Mouse (Mus musculus): ENCODE data around the gene Gdap1l1. TPM values are rescaled to one million over a fixed set of nuclear protein-coding genes. Genes with fewer than 3 reads are reported as not detected.
"Not testable (repeated sequence)": the region's sequence is repeated elsewhere in the genome, so short reads cannot be mapped to it uniquely, and the experiment has no call there.

Gdap1l1 gene
- total RNA-seq, 2 experiments from 2014 or later: not detected

- DNase-seq; intact Hi-C loops (cut with DNase I): not testable (repeated sequence)
Measured at GRCm38 (mm10) chr2:163461307-163461706, 23.0 kb downstream of the Gdap1l1 start.

DNA sequence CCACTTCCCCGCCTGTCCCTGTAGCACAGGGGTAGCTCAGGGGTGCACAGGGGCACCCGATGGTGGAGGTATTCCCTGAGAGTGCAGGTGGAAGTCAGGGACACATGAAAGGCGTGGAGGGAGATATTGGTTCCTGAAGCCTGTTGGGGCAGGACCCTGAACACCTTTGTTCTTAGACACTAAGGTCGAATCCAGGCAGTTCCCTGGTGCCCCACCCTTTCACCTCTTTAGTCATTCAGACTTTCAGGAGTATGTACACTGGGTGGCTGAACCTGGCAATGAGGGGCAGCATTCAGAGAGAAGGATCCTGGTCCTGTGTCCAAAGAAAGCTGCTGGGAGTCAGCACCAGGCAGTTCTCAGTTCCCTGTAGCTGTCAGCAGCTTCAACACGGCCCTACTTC lies 24.1 kb downstream of the Gdap1l1 start:
- intact Hi-C loops (cut with DNase I): no loop called here
- no peak for DNase-seq

GRCm38 (mm10) chr2:163462801-163463200 lies 24.5 kb downstream of the Gdap1l1 start:
- intact Hi-C loops (cut with DNase I): no loop called here
- no peak for DNase-seq

- no peak for DNase-seq
- intact Hi-C loops (cut with DNase I): no loop called here
Measured at GRCm38 (mm10) chr2:163463251-163463769, 25.0 kb downstream of the Gdap1l1 start.

DNA sequence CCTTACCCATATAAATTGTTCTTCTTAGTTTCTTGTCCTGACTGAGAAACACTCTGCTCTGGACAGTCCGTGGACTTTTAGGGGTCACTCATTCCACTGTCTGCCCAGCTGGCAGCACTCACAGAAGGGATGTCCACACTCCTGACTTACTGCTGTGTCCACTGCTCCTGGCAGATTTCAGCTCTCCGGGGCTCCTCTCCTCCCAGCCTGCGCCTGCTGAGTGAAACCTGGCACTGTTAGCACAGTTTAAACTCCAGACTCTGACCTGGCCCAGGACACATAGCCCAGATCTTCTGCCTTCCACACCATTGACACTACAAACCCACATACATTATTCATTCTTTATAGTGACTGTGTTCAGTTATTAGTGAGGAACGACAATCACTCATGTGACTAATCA lies 25.7 kb downstream of the Gdap1l1 start:
- intact Hi-C loops (cut with DNase I): no loop called here
- no peak for DNase-seq

GRCm38 (mm10) chr2:163464562-163464961 lies 26.3 kb downstream of the Gdap1l1 start:
- DNase-seq: no peak
- intact Hi-C loops (cut with DNase I): no loop called here

- DNase-seq: no peak
- intact Hi-C loops (cut with DNase I): no loop called here
Measured at GRCm38 (mm10) chr2:163466771-163467170, 28.5 kb downstream of the Gdap1l1 start.

GRCm38 (mm10) chr2:163467585-163467984 lies 29.3 kb downstream of the Gdap1l1 start:
- DNase-seq: no peak
- intact Hi-C loops (cut with DNase I): no loop called here

DNA sequence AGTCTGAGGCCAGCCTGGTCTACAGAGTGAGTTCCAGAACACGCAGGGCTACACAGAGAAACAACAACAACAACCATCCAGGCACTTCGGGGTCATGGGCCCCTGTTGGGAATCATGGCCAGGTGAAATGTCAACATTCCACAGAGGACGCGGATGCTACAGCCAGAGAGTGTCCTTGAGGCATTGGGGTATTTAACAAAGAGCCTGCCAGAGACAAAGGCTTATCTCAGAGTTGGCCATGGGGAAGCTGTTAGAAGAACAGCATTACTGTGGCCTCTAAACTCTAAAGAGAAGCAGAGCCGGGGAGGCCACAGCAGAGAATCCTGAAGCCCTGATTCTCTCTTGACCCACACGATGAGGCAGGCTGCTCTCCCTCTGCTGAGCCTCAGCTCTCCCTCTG lies 30.6 kb downstream of the Gdap1l1 start:
- intact Hi-C loops (cut with DNase I): no loop called here
- DNase-seq: no peak

GRCm38 (mm10) chr2:163469711-163470110 lies 31.4 kb downstream of the Gdap1l1 start:
- DNase-seq: no peak
- intact Hi-C loops (cut with DNase I): no loop called here

DNA sequence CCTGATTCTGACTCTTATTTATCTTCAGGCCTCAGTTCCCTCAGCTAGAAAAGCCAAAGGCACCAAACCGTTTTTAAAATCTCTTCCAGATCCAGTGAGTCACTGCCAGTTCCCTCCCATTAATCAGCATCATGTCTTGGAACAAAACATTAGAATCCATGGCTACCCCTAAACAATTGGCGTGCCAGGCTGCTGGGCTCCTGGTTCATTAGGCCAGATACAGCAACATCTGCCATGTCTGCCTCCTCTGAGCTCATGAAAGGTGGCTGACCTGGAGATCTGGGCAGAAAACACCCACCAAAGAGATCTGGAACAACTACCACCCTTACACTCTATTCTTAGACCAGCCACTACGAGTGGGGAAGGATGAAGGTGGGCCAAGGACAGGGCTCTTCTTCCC lies 32.9 kb downstream of the Gdap1l1 start:
- peak in 1 of 2 experiments; percentile 37 for DNase-seq
- intact Hi-C loops (cut with DNase I): no loop called here

GRCm38 (mm10) chr2:163471710-163472465 lies 33.6 kb downstream of the Gdap1l1 start:
- intact Hi-C loops (cut with DNase I): loop anchor here (1.0 kb wide), 1 partner anchor 52 kb away; no protein-coding TSS in a partner anchor
- no peak for DNase-seq

DNA sequence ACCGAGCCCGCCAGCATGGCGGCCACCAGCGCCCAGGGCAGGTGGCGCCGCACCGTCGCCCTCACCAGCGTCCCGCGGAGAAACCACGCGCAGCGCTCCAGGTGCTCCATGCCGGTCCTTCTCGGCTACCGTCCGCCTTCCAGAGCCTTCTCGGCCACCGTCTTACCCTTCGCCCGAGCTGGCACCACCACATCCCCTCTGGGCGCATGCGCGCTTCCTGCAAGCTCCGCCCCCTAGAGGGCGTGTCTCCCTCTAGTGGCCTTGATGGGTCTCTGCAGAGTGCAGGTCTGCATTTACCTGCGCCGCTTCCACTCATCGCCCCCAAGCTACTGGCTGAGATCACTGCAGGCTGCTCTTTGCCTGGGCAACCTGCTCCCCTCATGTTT lies 34.2 kb downstream of the Gdap1l1 start, which contains the start of gene Fitm2:
Fitm2 (minus strand) TSS at position 164 of the 386 bp plus-strand sequence.
- DNase-seq: peak; percentile 94 to 95
- intact Hi-C loops (cut with DNase I): loop anchor here (1.0 kb wide), 1 partner anchor 52 kb away; no protein-coding TSS in a partner anchor

- DNase-seq: no peak
- intact Hi-C loops (cut with DNase I): no loop called here
Measured at GRCm38 (mm10) chr2:163480191-163480825, 42.0 kb downstream of the Gdap1l1 start.

DNA sequence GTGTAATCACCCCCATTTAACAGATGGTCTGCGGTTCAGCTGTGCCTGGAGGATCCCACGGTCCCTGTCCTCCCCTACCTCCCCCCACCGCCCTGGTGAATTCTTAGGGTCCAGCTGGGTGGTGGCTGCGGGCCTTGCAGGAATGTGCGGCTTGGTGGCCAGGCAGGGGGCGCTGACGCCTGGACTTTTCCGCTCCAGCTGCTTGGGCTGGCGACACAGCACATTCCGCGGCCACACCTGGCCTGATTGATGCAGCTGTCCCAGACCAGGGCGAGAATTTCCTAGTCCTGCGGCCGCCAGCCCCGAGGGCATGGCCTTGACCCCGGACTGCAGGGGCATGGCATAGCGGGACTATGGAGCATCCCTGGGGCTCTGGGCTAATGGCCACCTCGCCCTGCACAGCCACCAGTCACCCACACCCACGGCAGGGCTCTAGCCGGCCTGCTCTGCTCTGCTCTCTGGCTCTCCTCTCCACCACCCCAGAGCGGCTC lies 43.3 kb downstream of the Gdap1l1 start:
- no peak for DNase-seq
- intact Hi-C loops (cut with DNase I): no loop called here

DNA sequence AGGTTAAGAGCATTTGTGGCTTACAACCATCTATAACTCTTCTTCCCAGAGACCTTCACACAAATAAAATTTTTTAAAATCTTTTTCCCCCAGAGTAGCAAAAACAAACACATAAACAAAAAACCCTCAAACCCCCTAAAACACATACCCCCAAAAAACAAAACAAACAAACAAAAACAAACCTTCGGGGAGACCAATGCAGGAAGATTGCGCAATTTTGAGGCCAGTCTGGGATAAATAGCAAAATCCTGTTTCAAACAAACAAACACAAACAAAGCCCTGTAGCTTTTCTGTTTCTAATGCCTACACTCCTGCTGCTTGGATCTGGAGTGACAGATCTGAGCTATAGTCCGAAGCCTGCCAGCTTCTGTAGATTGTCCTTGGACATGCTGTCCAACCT lies 49.1 kb downstream of the Gdap1l1 start:
- no peak for DNase-seq
- intact Hi-C loops (cut with DNase I): no loop called here

- intact Hi-C loops (cut with DNase I): no loop called here
- DNase-seq: no peak
Measured at GRCm38 (mm10) chr2:163489725-163490291, 51.5 kb downstream of the Gdap1l1 start.

GRCm38 (mm10) chr2:163490656-163491055 lies 52.4 kb downstream of the Gdap1l1 start:
- intact Hi-C loops (cut with DNase I): no loop called here
- no peak for DNase-seq

DNA sequence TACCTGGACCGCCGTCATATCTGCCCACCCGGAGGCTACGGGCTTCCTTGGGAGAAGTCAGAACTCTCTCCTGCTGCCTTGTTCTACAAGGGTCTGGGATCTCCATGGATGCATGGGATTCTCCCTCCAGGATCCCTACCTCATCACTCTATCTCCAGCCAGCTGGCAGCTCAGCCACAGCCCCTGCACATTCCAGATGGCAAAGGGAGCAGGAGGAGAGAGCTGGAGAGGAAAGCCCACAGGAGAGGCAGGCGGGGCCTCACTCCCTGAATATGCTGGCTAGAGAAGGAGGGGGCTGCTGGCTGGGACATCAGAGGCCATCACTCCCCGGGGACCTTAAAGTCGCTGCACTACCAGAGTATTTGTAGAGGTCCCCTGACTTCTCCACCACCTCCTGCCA lies 53.1 kb downstream of the Gdap1l1 start:
- intact Hi-C loops (cut with DNase I): no loop called here
- DNase-seq: no peak

DNA sequence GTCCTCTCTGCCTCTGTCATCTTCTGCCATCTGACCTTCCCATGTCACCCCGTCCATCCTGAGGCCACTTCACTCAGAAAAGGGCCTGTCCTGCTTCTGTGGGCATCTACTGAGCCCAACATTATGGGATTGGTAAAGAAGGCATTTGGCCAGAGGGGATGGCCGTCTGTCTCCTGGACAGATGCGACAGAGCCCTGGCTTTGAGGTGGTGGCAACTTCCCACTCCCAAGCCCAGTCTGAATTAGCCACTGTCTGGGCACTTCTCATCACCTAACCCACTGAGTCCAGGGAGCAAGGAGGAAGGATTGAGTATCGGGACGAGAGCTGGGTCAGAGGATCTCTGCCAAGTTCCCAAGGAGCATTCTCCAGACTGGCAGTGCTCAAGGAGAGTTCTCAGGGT lies 53.7 kb downstream of the Gdap1l1 start, which contains the start of gene R3hdml:
R3hdml (plus strand) TSS at position 301 of the 400 bp plus-strand sequence.
- intact Hi-C loops (cut with DNase I): no loop called here
- no peak for DNase-seq

- intact Hi-C loops (cut with DNase I): no loop called here
- DNase-seq: no peak
Measured at GRCm38 (mm10) chr2:163493031-163493430, 54.8 kb downstream of the Gdap1l1 start.

Measured in heart, postnatal 36 days (tissue).